Mouse (Mus musculus): ENCODE results near the gene Ntrk1. TPM values are rescaled to one million over a fixed set of nuclear protein-coding genes. Genes with fewer than 3 reads are reported as not detected.

Gene Ntrk1
- polyA plus RNA-seq, 1 experiment, result not detected

DNA sequence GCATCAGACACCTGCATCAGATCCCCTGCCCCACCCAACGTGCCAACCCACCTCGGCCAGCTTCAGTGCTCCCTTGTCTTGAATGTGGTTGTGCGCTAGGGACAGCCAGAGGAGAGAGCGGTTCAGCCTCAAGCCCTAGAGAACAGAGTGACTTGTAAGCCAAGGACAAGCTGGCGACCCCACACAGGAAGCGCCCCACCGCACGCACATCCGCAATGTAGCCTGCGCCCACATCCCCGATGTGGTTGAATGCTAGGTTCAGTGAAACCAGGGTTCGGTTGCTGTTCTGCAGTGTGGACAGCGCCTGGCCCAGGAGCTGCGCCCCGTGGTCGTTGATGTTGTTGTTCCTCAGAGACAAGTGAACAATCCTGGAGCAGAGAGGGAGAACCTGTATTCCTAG, 52.2 kb downstream of the Ntrk1 start:
- H3K27me3 ChIP-seq (ENCODE audit: control insufficient read depth, insufficient read depth, insufficient read length), result no peaks in the 10 kb centered on the region
- H3K4me2 ChIP-seq (ENCODE audit: low read depth), result no peak overlapping the region
- no peaks in the 10 kb centered on the region for H3K79me2 ChIP-seq (ENCODE audit: control insufficient read depth, insufficient read depth)
- H3K4me3 ChIP-seq, result no peak overlapping the region
- H3ac ChIP-seq (ENCODE audit: control insufficient read depth, insufficient read length), result no peak overlapping the region
- no peaks in the 10 kb centered on the region for H3K36me3 ChIP-seq (ENCODE audit: control insufficient read depth, insufficient read depth)
- TF ChIP-seq MAX (IDR thresholded peaks at IDR 0.05; ENCODE audit: low read depth) (no peak), E2F4 (IDR thresholded peaks at IDR 0.05; ENCODE audit: insufficient read depth) (no peak), TCF12 (IDR thresholded peaks at IDR 0.05; ENCODE audit: insufficient read depth, poor library complexity, severe bottlenecking) (no peak), MYOG (IDR thresholded peaks at IDR 0.05; ENCODE audit: control insufficient read depth in 1 of 3, insufficient read depth in 1 of 3, insufficient read length in 2 of 3, low read depth in 2 of 3) (no peak), SRF (IDR thresholded peaks at IDR 0.05; ENCODE audit: control insufficient read depth, insufficient read length, low read depth) (no peak), POLR2A (IDR thresholded peaks at IDR 0.05; ENCODE audit: insufficient read length, low read depth) (no peak), CEBPB (IDR thresholded peaks at IDR 0.05; ENCODE audit: insufficient read depth, poor library complexity, severe bottlenecking) (no peak), POLR2AphosphoS2 (IDR thresholded peaks at IDR 0.05; ENCODE audit: insufficient read length, low read depth) (no peak), REST (IDR thresholded peaks at IDR 0.05; ENCODE audit: insufficient read depth, insufficient read length) (no peak), MYOD1 (IDR thresholded peaks at IDR 0.05; ENCODE audit: control insufficient read depth in 1 of 3, insufficient read length in 2 of 3, low read depth in 2 of 3) (no peak), USF1 (IDR thresholded peaks at IDR 0.05; ENCODE audit: low read depth) (no peak), TCF3 (IDR thresholded peaks at IDR 0.05; ENCODE audit: insufficient read length, low read depth) (no peak)

DNA sequence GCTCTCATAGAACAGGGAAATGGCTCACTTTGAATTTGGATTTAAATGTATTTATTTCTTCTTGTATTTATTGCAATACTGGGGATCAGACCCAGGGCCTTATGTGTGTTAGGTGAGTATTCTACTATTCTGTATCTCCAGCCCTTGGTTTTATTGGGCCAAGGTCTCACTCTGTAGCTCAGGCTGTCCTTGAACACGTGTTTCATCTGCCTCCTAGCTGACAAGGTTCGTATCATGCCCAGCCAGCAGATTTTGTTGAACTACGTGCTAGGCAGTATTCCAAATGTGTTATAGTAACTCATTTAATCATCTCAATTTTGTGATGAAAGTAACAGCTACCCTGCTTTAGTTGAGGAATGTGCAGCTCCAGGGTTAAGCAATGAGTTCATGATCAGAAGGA, 52.9 kb downstream of the Ntrk1 start:
- H3K27me3 ChIP-seq (ENCODE audit: control insufficient read depth, insufficient read depth, insufficient read length), result no peaks in the 10 kb centered on the region
- no peaks in the 10 kb centered on the region for H3K79me2 ChIP-seq (ENCODE audit: control insufficient read depth, insufficient read depth)
- H3K4me3 ChIP-seq, result no peak overlapping the region
- TF ChIP-seq REST (IDR thresholded peaks at IDR 0.05; ENCODE audit: insufficient read depth, insufficient read length), result no peak
- no peak for TF ChIP-seq E2F4 (IDR thresholded peaks at IDR 0.05; ENCODE audit: insufficient read depth)
- no peak for TF ChIP-seq SRF (IDR thresholded peaks at IDR 0.05; ENCODE audit: control insufficient read depth, insufficient read length, low read depth)
- TF ChIP-seq TCF3 (IDR thresholded peaks at IDR 0.05; ENCODE audit: insufficient read length, low read depth), result no peak
- no peak for TF ChIP-seq MAX (IDR thresholded peaks at IDR 0.05; ENCODE audit: low read depth)
- TF ChIP-seq USF1 (IDR thresholded peaks at IDR 0.05; ENCODE audit: low read depth), result no peak
- TF ChIP-seq CEBPB (IDR thresholded peaks at IDR 0.05; ENCODE audit: insufficient read depth, poor library complexity, severe bottlenecking), result no peak
- no peak for TF ChIP-seq MYOD1 (IDR thresholded peaks at IDR 0.05; ENCODE audit: control insufficient read depth in 1 of 3, insufficient read length in 2 of 3, low read depth in 2 of 3)
- TF ChIP-seq POLR2A (IDR thresholded peaks at IDR 0.05; ENCODE audit: insufficient read length, low read depth), result no peak
- TF ChIP-seq TCF12 (IDR thresholded peaks at IDR 0.05; ENCODE audit: insufficient read depth, poor library complexity, severe bottlenecking), result no peak
- no peak for TF ChIP-seq MYOG (IDR thresholded peaks at IDR 0.05; ENCODE audit: control insufficient read depth in 1 of 3, insufficient read depth in 1 of 3, insufficient read length in 2 of 3, low read depth in 2 of 3)
- TF ChIP-seq POLR2AphosphoS2 (IDR thresholded peaks at IDR 0.05; ENCODE audit: insufficient read length, low read depth), result no peak
- no peak overlapping the region for H3ac ChIP-seq (ENCODE audit: control insufficient read depth, insufficient read length)
- H3K4me2 ChIP-seq (ENCODE audit: low read depth), result no peak overlapping the region
- no peaks in the 10 kb centered on the region for H3K36me3 ChIP-seq (ENCODE audit: control insufficient read depth, insufficient read depth)

DNA sequence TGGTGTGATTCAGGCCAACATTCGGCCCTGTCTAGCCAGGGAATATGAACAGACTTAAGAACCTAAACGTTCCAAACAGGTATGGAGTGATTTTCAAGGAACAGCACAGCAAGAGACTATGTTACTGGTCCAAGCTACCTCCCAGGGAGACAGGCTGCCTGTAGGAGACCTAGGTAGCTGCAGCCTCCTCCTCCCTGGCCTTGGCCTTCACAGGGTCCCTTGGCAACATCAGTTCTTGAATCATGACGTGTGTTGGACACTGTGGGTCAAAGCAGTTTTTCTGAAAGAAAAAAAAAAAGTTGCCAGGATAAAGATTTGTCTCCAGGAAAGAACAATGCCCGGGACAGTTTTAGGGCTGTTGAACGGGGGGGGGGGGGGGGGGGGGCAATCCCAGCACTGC, 56.1 kb downstream of the Ntrk1 start:
- Histone ChIP-seq H3K4me3 (no peak overlapping the region), H3K36me3 (ENCODE audit: control insufficient read depth, insufficient read depth) (no peaks in the 10 kb centered on the region), H3K4me2 (ENCODE audit: low read depth) (no peak overlapping the region), H3ac (ENCODE audit: control insufficient read depth, insufficient read length) (no peak overlapping the region), H3K79me2 (ENCODE audit: control insufficient read depth, insufficient read depth) (no peaks in the 10 kb centered on the region), H3K27me3 (ENCODE audit: control insufficient read depth, insufficient read depth, insufficient read length) (no peaks in the 10 kb centered on the region)
- TF ChIP-seq MAX (IDR thresholded peaks at IDR 0.05; ENCODE audit: low read depth), result no peak
- TF ChIP-seq POLR2AphosphoS2 (IDR thresholded peaks at IDR 0.05; ENCODE audit: insufficient read length, low read depth), result no peak
- TF ChIP-seq TCF3 (IDR thresholded peaks at IDR 0.05; ENCODE audit: insufficient read length, low read depth), result no peak
- no peak for TF ChIP-seq E2F4 (IDR thresholded peaks at IDR 0.05; ENCODE audit: insufficient read depth)
- TF ChIP-seq MYOD1 (IDR thresholded peaks at IDR 0.05; ENCODE audit: control insufficient read depth in 1 of 3, insufficient read length in 2 of 3, low read depth in 2 of 3), result no peak
- TF ChIP-seq USF1 (IDR thresholded peaks at IDR 0.05; ENCODE audit: low read depth), result no peak
- TF ChIP-seq MYOG (IDR thresholded peaks at IDR 0.05; ENCODE audit: control insufficient read depth in 1 of 3, insufficient read depth in 1 of 3, insufficient read length in 2 of 3, low read depth in 2 of 3), result no peak
- TF ChIP-seq POLR2A (IDR thresholded peaks at IDR 0.05; ENCODE audit: insufficient read length, low read depth), result no peak
- no peak for TF ChIP-seq REST (IDR thresholded peaks at IDR 0.05; ENCODE audit: insufficient read depth, insufficient read length)
- no peak for TF ChIP-seq SRF (IDR thresholded peaks at IDR 0.05; ENCODE audit: control insufficient read depth, insufficient read length, low read depth)
- no peak for TF ChIP-seq TCF12 (IDR thresholded peaks at IDR 0.05; ENCODE audit: insufficient read depth, poor library complexity, severe bottlenecking)
- TF ChIP-seq CEBPB (IDR thresholded peaks at IDR 0.05; ENCODE audit: insufficient read depth, poor library complexity, severe bottlenecking), result no peak

DNA sequence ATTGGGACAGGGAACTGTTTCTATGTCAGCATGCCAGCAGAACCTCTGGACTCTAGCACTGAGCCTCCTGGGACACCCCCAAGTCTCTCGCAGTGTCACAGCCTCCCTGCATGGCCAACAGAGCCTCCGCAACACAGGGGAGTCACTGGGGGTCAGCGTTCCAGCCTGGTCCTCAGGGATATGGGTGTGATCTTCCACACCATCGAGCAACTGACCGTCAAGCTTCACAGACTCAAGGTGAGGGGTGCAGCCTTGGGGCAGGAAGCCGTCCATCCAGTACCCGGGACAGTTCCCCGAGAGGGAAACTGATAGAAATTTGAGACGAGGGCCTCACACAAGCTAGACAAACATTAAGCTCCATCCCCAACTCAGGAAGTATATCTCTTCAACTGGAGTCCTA, 59.6 kb downstream of the Ntrk1 start:
- Histone ChIP-seq H3K4me2 (ENCODE audit: low read depth) (no peak overlapping the region), H3K27me3 (ENCODE audit: control insufficient read depth, insufficient read depth, insufficient read length) (no peaks in the 10 kb centered on the region), H3K36me3 (ENCODE audit: control insufficient read depth, insufficient read depth) (no peaks in the 10 kb centered on the region), H3K4me3 (no peak overlapping the region), H3ac (ENCODE audit: control insufficient read depth, insufficient read length) (no peak overlapping the region), H3K79me2 (ENCODE audit: control insufficient read depth, insufficient read depth) (no peaks in the 10 kb centered on the region)
- TF ChIP-seq MYOG (IDR thresholded peaks at IDR 0.05; ENCODE audit: control insufficient read depth in 1 of 3, insufficient read depth in 1 of 3, insufficient read length in 2 of 3, low read depth in 2 of 3) (no peak), POLR2A (IDR thresholded peaks at IDR 0.05; ENCODE audit: insufficient read length, low read depth) (no peak), E2F4 (IDR thresholded peaks at IDR 0.05; ENCODE audit: insufficient read depth) (no peak), MAX (IDR thresholded peaks at IDR 0.05; ENCODE audit: low read depth) (no peak), TCF3 (IDR thresholded peaks at IDR 0.05; ENCODE audit: insufficient read length, low read depth) (no peak), REST (IDR thresholded peaks at IDR 0.05; ENCODE audit: insufficient read depth, insufficient read length) (no peak), USF1 (IDR thresholded peaks at IDR 0.05; ENCODE audit: low read depth) (no peak), POLR2AphosphoS2 (IDR thresholded peaks at IDR 0.05; ENCODE audit: insufficient read length, low read depth) (no peak), CEBPB (IDR thresholded peaks at IDR 0.05; ENCODE audit: insufficient read depth, poor library complexity, severe bottlenecking) (no peak), MYOD1 (IDR thresholded peaks at IDR 0.05; ENCODE audit: control insufficient read depth in 1 of 3, insufficient read length in 2 of 3, low read depth in 2 of 3) (no peak), SRF (IDR thresholded peaks at IDR 0.05; ENCODE audit: control insufficient read depth, insufficient read length, low read depth) (no peak), TCF12 (IDR thresholded peaks at IDR 0.05; ENCODE audit: insufficient read depth, poor library complexity, severe bottlenecking) (no peak)
